Mouse (Mus musculus): ENCODE results near the gene Ppp5c.

The Ppp5c gene

DNA sequence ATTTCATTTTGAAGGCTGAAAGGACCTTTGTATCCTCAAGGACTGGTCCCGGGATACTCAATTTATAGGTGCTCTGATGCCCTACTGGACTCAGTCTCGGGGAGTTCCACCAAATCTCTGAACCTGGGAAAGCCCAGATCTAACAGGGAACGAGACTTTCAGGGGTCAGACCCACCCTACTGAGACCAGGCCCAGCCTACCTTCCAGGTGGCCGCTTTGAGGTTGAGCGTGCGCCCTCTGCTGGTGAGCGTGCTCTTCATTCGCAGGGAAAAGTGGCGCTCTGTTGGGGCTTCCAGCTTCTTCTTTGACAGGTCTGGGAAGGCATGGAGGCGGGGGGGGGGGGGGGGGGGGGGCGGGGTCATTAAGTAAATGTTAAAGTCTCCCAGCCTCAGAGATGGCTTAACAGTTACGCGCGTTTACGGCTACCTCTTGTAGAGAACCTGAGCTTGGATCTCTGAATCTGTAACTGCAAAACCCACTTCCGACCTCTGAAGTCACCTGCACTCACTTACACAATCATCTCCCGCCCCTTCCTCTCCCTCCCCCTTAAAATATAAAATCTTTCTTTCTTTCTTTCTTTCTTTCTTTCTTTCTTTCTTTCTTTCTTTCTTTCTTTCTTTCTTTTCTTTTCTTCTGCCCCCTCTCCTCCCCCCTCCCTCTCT lies 23.3 kb upstream of the Ppp5c start:
- DNase-seq = peak; percentile 74

DNA sequence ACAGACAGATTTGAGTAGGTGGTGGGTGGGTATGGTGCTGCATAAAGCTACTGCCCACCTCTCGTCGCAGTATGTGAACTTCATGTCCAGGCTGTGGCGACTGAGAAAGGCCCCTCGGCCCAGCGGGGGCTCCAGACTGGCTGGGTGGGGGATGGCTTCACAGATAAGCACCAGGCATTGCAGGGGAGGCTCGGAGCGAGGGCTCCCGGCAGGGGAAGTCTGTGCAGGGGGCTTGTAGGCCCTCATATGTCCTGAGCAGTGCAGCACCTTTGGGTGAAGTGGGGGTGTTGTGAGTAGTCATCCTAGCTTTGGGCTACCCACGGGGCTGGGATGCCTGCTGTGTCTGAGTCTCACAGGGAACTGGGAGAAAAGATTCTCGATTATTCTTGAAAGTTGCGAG lies 22.8 kb upstream of the Ppp5c start:
- DNase-seq = peak; percentile 57

DNA sequence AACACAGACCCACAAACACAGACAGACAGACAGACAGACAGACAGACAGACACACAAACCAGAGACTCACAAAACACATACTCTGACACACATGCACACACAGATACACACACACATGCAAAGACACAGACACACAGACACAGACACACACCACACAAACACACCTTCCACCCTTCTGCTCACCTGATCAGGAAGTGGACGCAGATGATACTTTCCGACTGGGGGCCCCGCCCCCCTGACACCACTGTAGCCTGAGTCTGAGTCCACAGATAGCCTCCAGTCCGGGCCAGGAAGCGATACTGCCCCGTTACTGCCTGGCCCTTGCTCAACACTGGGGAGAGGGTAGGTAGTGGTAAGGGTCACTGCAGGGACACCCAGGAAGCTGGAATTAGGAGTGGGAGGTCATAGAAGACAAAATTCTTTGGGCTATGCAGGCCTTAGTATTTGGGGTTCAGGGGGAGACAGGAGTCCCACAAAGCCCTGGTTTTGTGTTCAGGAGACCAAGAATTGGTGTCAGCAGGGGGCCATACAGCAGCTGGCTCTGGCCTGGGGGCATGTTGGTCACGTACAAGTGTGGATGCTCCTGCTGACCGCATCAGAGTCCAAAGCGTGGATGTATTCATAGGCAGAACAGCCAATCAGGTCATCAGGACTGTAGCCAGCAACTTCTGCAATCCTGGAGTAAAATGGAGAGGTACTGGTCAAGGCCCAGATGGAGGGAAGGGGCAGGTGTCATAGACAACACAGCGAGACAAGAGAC lies 20.9 kb upstream of the Ppp5c start:
- no peak for DNase-seq

DNA sequence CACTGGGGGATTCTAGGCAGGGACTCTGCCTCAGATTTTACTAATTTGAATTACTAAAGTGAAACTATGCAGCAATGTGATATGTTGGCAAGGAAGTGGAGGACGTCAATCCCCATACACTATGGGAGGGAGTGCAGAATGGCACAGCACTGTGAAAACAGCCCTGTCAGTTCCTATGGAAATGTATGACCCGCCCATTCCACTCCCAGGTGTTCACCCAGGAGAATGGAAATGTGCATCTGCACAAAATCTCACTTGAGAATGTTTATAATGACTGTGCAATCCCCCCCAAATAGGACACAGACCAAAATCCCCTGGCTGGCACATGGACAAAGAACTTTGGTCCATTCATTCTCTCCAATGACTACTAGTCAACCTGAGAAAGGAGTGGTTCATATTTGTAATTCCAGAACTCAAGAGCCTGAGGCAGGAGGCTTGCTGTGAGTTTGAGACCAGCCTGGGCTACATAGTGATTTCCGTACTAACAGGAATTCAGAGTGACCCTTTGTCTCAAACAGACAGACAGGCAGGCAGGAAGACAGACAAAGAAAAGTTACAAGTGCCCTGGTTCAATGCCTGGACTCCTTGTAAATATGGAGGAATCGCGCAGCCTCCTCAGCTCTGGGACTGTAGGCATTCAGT lies 19.4 kb upstream of the Ppp5c start:
- DNase-seq = no peak

DNA sequence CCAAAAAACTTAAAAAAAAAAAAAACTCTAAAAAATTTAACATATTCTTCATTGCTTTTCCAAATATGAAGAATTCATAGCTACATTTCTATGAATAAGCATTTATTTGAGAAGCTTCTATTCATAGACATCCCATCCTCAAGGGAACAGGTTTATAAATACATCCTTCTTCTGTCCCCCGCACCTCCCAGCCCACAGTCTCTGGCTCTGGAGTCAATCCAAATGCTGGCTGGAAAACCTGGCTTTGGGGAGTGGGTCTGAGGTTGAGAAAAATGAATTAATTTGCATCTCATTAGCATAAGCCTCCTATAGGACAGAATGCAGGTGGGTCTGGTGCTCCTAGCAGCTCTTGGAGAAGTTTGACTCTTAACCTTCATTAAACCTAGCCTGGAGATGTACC lies 18.0 kb upstream of the Ppp5c start:
- no peak for DNase-seq

DNA sequence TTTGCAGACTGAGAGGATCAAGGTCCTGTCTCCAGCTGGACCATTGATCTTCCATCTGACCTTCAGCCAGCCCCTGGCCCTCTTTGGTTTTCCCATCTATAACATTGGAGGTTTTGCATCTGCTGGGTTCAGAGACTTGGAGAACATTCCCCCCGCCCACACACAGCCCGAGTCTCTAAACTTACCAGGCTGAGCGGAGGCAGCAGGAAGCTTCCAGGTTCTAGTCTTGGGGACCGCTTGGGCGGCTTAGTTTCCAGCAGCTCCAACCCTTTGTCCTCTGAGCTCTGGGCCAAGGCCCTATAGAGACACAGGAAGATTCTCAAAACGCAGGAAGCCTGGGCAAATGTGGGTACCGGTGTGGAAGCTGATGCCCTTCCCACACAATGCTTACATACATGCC lies 11.6 kb upstream of the Ppp5c start:
- DNase-seq = no peak

DNA sequence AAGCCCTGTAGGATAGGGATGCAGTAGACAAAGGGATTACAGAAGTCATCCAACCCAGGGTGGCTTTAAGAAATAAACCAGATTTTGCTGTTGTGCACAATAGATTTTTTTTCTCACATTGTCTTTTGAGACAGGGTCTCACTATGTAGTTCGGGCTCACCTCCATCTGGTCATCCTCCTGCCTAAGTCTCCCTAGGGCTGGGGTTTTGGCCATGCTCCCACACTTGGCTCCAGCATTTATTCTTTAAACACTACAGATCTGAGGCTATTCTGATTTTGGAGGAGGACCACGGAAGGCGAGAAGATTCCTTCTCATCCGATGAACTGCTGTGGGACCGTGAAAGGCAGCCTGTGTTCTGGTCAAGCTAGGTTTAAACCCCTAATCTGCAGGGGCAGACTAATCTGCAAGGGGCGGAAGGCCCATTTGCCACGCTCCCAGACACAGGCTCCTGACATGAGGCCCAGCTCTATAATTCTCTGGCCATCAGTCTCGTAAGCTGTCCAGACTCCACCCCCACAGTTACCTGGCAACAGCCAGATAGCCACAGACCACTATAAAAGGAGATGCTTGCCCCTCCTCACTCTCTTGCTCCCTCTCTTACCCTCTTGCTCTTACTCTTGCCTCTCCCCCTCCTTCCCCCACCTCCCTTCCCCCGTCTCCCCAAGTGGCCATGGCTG lies 10.4 kb upstream of the Ppp5c start:
- no peak for DNase-seq

DNA sequence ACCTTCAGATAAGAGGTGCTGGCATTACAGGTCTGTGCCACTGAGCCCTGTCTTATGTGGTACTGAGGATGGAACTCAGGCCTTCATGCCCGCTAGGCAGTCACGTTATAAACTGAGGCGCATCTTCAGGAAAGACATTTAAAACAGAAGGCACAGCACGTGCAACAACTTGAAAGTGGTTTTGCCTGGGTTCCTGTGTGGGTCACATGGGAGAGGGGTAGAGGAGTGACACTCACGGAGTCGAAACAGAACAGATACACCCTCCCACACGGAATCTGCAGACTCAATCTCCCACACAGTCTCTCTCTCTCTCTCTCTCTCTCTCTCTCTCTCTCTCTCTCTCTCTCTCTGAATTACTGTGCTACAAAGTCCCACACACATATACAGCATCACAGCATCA lies 2.5 kb upstream of the Ppp5c start:
- DNase-seq = no peak

DNA sequence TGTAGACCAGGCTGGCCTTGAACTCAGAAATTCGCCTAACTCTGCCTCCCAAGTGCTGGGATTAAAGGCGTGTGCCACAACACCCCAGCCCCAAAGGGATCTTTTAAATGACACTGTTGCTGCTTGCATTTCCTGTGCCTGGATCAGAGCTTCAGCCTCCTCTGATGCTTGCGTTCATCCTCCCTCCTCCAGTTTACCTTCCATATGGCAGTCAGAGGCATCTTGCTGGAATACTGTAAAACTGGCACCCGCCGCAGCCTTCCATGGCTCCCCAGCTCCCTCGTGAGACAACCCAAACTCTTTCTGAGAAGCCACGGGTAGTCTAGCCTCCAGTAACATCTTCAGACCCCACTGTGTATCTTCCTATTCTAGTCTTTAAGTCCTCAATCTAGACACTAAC lies 1.2 kb upstream of the Ppp5c start:
- DNase-seq = peak; percentile 43

DNA sequence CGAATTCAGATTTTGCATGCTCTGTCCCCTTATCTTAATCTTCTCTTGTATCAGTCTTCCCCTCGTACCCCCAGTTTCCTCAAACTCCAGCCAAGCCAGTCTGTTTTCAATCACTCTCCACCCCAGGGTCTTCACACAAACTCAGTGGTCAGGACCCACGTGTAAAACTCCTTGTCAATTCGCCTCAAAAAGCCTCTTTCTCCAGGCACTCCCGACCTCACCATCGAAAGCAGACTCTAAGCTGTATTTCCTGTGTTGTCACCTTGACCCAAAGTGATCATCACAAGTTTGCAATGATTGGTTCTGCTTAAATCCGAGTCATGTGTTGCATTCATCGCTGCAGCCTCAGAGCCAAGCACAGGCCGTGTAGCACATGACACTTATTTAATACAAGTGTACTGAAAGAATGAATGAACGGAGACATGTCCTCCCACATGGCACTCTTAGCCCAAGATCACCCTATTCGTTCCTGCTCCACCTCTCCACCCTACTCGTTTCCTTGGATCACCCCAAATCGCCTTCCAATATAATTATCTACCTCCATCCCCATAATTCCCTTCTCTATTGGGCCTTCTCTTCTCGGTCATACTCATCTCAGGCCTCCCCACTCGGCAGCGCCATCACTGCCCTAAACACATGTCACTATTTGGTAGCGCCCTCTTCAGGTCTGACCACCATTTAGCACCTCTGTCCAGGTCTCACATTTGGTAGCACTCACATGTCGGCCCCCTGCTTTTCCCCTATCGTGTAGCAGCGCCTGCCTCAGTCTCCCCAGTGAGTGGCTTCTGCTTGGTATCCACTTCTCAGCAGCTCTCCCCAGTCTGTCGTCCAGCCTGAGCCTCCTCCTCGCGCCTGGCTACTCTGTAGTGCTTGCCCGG lies 775 bp downstream of the Ppp5c start:
- DNase-seq = no peak

DNA sequence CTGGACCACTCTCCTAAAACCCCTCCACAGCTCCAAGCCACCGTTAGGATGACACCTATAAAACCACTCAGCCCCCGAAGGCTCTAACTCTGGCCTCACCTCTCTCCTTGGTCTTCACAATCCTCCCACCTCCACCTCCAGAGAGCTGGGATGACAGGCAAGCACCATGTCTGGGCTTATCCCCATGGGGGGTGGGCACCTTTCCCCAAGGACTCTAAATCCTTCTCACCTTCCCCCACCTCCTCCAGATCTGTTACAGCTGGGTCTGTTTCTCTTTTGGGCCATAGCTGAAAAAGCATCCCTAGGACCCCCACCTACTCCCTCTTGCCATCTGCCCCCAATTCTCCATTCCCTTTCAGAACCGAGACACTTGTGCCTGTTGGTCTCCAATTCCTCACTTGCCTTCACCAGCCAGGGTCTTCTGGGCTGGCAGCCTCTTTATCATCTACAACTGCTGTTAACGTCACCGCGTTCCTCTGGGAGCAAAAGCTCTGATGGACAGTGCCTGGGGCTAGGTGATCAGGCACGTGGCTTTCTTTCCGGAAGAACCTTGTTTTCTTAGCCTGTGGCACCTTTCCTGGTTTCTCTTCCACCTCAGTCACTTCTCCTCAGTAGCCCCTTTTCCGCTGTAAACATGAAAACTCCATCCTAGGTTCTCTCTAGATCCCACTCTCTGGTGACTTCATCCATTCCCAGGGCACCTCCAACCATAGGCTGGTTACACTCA lies 1.7 kb downstream of the Ppp5c start:
- DNase-seq = peak; percentile 66

DNA sequence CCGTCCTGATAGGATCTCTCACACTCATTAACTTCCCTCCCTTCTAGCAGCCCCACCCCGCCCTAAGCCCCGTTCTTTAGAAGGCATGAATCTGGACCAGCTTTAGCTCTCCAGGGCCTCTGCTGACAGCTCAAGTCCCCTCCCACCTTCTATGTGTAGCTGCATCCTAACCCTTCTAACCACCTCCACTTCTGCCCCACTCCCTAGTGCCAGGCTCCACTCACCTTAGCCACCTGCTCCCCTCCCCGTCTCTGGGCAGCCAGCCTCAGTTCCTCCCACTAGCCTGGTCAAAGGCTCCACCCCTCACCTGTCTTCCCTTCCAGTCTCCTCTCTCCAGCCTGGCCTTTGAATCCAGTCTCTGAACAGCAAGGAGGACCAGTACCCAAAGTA lies 2.2 kb downstream of the Ppp5c start:
- peak; percentile 57 for DNase-seq

DNA sequence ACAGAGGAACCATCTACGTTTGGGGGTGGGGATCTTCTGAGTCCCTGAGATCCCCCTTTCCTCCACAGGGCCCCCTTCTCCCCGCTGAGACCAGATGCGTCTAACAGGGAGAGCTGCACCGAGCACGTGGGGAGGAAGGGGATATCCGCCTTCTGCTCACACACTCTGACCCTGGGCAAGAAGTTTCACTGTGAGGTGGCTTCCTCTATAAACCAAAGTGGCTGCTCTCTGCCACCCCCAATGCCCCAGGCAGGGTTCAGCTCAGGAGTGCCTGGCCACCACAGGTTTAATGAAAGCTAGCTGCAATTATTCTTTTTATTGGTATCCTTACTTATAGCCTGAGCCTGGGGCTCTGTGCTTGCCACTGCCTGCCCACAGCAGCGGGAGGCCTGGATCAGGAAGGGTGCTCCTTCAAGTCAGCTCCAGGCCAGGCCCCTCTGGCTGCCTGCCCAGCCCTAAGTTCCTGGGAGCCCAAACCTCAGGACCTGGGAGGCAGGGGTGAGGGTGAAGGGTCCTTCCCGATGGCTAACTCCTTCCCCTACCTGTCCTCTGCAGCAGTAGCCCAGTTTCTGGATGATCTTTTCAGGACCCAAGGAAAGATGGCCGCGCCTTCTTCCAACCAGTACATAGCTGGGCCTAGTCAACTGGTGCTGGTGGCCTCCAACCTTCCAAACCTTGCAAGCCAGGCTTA lies 2.8 kb downstream of the Ppp5c start:
- peak; percentile 66 for DNase-seq

DNA sequence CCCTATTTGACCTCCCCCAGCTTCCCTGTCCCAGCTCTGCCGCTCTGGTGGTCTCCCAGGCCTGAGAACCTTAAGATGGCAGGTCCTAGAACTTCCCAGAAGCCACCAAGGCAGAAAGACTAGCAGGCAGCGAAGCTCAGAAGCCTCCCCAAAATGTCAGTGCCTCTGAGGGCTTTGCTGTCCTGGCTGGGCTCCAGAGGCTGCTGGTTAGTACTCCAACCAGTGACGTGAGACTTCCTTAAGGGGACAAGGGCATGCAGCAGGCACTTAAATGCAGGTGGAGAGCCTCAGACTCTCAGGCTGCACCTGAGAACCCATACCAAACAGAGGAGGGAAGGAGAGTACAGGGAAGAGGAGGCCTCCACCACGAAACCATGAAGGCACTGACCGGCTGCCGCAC lies 3.6 kb downstream of the Ppp5c start:
- peak; percentile 55 for DNase-seq

DNA sequence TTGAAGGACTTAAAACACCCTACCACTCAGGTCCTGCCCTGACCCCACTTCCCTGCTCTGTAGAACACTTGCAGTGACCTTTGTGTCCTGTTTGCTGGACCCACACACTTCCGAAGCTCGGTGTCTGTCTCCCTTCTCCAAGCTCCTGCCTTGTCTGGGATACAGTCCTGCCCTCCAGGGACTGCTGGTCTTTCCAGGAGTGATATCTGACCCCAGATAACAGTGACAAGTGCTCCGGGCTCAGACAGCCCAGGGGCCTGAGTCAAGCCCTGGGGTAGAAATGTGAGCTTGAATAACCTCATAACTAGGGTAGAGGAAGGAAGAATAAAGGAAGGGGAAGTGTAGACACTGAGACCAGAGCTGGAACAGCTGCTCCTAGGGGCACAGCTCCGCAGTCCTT lies 4.0 kb downstream of the Ppp5c start:
- no peak for DNase-seq

DNA sequence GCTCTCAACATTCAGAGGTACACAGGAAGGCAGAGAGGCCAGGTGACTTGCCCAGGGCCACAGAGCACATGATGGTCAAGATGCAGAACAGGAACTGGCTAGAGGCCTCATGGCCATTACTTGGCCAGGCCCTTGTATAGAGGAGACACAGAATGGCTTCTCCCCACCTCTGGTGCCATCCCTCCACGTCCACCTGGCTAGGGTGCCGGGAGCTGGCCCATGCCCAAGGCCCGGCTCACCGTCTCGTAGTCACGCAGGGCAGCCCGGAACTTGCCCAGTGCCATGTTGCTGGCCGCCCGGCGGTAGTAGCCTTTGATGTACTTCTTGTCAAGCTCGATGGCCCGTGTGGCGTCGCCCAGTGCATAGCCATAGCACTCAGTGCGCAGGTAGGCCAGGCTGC lies 5.5 kb downstream of the Ppp5c start:
- peak; percentile 74 for DNase-seq

DNA sequence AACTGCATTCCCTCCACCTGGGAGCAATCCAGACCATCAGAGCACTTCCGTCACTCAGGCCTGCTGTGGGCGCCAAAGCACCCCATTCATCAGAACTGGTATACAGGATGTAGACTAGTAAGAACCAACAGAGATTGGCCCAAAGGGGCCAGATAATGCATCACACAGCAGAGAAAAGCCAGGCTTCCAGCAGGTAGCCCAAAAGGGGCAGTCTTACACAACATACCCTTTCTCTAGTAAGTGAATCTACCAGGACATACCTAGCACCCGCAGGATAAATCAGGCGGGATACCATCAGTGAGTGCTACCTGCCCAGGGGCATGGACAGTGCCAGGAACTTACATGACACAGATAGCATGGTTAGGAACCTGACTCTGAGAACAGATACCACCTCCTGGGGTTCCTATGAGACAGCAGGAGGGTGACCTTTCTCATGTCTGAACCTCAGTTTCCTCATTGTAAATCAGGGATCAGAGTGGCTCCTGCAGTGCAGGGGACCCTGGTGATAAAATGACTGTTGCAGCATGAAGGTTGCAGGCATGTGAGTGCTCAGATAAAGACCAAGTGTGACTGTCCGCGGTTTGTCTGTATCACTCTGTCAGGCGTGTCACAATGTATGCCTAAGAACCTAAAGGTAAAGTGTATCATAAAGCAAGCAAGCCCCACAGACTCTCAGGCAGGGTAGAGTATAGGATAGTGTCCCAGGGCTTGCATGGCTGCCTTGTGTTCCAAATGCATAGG lies 8.1 kb downstream of the Ppp5c start:
- peak; percentile 59 for DNase-seq

DNA sequence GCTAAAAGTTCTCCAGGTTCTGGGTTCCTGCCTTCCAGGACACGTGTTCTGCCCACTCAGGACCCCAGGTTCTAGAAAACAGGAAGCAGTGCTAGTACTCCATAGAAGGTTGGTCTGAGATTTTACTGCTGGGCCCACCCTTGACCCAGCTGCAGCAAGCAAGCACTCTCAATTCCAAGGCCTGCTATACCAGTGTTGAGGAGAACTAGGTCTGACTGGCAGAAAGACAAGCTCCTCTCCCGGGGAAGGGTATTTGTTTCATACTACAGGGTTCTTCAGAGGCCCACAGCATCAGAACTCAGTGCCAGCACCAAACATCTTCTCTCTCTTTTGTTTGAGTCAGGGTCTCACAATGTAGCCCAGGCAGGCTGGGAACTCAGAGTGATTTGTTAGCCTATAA lies 9.8 kb downstream of the Ppp5c start:
- DNase-seq = peak; percentile 62

DNA sequence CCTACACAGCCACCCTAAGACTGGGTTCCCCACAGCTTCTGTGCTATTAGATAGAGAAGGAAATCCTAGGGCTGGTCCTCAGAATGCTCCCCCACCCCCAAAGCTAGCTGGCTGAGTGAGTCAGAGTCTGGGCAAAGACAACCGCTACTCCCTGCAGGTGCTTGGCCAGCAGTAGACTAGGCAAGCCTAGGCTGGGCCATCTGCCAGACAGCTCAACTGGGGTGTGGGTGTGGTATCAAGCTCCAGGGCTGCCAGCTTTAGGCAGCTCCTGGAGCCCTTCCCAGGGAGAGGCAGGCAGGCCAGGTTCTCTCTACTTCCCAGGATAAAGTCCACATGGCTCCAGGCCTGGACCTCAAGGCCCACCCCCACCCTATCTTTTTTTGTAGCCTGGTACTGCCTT lies 10.7 kb downstream of the Ppp5c start:
- DNase-seq = peak; percentile 99

DNA sequence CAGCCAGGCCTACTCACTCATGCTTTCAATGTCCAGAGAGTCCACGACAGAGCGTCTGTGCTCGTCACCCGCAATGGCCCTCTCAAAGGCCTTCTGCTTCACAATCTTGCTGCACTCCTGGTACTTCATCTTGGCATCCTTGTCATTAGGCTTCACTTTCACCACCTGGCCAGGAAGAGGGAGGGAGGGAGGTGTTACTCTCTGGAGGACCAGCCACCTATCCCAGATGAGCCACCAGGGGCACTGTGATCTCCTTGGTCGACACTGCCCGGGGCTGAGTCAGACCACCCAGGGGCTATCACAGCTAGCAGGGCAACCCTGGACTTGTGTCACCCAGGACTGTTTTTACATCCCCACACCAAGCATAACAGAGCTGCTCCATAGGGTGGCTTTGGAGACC lies 12.3 kb downstream of the Ppp5c start:
- DNase-seq = peak; percentile 70
